Mouse (Mus musculus) erythroblast, embryonic 14.5 days (primary cell): Measurements from ENCODE around the gene Slc16a7.

Experiments used
- GATA1 ChIP-seq: IDR thresholded peaks from 2 replicates; pipeline ENCODE4 v1.6.1; 2012; ENCODE audit warnings: low read length, inconsistent platforms, mixed read lengths
- TAL1 ChIP-seq: IDR thresholded peaks from 3 replicates; pipeline ENCODE4 v1.6.1; 2012; ENCODE audit warnings: low read length, inconsistent platforms, mixed read lengths

GRCm38 (mm10) chr10:125298036-125298435 lies 91.2 kb downstream of the Slc16a7 start:
- TF ChIP-seq TAL1 (no peak), GATA1 (no peak)
